Mouse (Mus musculus): ENCODE data around the gene Klf16.

DNA sequence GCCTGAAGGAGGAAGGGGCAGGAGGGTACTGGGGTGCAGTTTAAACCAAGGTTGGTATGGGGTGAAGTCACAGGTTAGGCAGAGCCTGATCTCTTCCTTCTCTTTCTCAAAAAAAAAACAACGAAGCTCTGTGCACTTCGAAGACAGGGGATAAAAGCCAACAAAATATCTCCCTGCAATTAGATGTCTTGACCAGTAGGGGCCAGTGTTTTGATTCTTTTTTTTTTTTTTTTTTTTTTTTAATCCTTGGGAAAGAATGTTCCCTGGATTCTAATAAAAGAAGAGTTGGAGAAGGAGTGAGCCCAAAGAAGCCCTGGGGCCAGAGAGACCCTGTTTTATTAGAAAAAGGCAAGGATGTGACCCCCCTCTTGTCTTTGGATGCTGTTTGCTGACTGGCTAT is 57.8 kb downstream of the Klf16 start:
- peak; percentile 48 for TF ChIP-seq CTCF (IDR thresholded peaks at IDR 0.05; ENCODE audit: low read depth)
- TF ChIP-seq EP300 (IDR thresholded peaks at IDR 0.05; ENCODE audit: low read depth) = no peak
